Mouse (Mus musculus) C2C12 (cell line): ENCODE data around the gene Tmf1. TPM values are rescaled to one million over a fixed set of nuclear protein-coding genes. Genes with fewer than 3 reads are reported as not detected.

Source experiments
- H3K27me3 ChIP-seq: one replicate; pipeline ENCODE4 v1.6.1; 2011; ENCODE audit not compliant: control insufficient read depth, insufficient read depth, insufficient read length
- H3K36me3 ChIP-seq: one replicate; pipeline ENCODE4 v1.6.1; 2011; ENCODE audit not compliant: control insufficient read depth, insufficient read depth
- H3K4me3 ChIP-seq: one replicate; pipeline ENCODE4 v1.5.1; 2011; ENCODE audit warnings: mild to moderate bottlenecking, control low read depth; ENCODE audit not compliant: poor library complexity, insufficient read depth, severe bottlenecking
- H3K79me2 ChIP-seq: one replicate; pipeline ENCODE4 v1.6.1; 2011; ENCODE audit not compliant: control insufficient read depth, insufficient read depth
- H3K79me3 ChIP-seq: one replicate; pipeline ENCODE4 v1.6.1; 2011; ENCODE audit warnings: low read depth, control low read depth
- H3ac ChIP-seq: one replicate; pipeline ENCODE3; 2011; ENCODE audit warnings: low read depth; ENCODE audit not compliant: control insufficient read depth, insufficient read length
- CEBPB ChIP-seq: IDR thresholded peaks from one replicate; pipeline ENCODE4 v1.6.1; 2011; ENCODE audit warnings: low read depth, mild to moderate bottlenecking, control low read depth, moderate library complexity
- CTCF ChIP-seq: IDR thresholded peaks from one replicate; pipeline ENCODE4 v1.5.1; 2011; ENCODE audit not compliant: control insufficient read depth, insufficient read depth, insufficient read length
- FOSL1 ChIP-seq: IDR thresholded peaks from one replicate; pipeline ENCODE4 v1.8.0; 2011; ENCODE audit warnings: mild to moderate bottlenecking, low read length; ENCODE audit not compliant: poor library complexity, insufficient read depth, severe bottlenecking
- MAX ChIP-seq: IDR thresholded peaks from one replicate; pipeline ENCODE4 v1.6.1; 2011; ENCODE audit warnings: mild to moderate bottlenecking, control low read depth
- MYOD1 ChIP-seq: IDR thresholded peaks from one replicate; pipeline ENCODE4 v1.6.1; 2011; ENCODE audit warnings: low read depth; ENCODE audit not compliant: control insufficient read depth, insufficient read length
- MYOG ChIP-seq: IDR thresholded peaks from one replicate; pipeline ENCODE4 v1.6.1; 2011; ENCODE audit not compliant: control insufficient read depth, insufficient read length; ENCODE audit errors: extremely low read depth
- USF1 ChIP-seq: IDR thresholded peaks from one replicate; pipeline ENCODE4 v1.6.1; 2011; ENCODE audit warnings: low read depth, mild to moderate bottlenecking, control low read depth, moderate library complexity
- polyA plus RNA-seq: library from polyadenylated mRNA; unstranded; fragments of >200 nt; fragmentation: generic; extraction: Trizol; gene quantifications from one replicate; pipeline ENCODE4 v1.2.1, GENCODE M21; 2012; ENCODE audit warnings: missing spikeins

The Tmf1 gene
- polyA plus RNA-seq, 1 experiment, result 6.4 TPM

DNA sequence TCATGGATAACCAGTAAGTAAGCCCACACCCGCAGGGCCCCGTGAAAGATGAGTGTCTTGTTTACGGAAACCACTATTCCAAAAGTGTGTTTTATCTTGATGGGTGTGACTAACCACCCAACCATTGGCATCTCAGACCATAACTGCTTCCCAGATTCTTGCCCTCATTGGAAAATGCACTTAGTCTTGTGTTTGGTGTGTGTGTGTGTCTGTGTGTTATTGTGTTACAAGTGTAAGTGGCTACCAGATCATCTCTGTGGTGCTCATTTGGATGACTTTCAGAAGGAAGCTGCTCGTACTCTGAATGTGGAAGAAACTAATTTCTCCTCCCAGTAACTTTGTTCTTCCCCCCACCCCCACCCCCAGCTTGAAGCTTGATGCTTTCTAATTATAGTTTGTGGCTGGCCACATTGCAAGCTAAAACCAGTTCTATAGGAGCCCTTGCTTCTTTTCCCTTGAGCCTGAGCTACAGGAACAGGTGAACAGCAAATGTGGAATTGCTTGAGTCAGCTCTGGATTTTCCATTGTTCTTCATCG lies 44.1 kb upstream of the Tmf1 start:
- Histone ChIP-seq H3K79me2 (peaks cover 98% of the 10 kb centered on the region), H3K27me3 (no peaks in the 10 kb centered on the region), H3K4me3 (no peak overlapping the region), H3K79me3 (peaks cover 69% of the 10 kb centered on the region), H3K36me3 (peaks cover 52% of the 10 kb centered on the region), H3ac (no peak overlapping the region)
- TF ChIP-seq MAX, result peak; percentile 29
- no peak for TF ChIP-seq CTCF
- peak; percentile 93 for TF ChIP-seq MYOD1

GRCm38 (mm10) chr6:97222321-97222720 lies 43.4 kb upstream of the Tmf1 start:
- no peak for TF ChIP-seq MYOG
- no peak for TF ChIP-seq CEBPB
- TF ChIP-seq CTCF, result no peak
- no peak for TF ChIP-seq MYOD1
- TF ChIP-seq FOSL1, result no peak
- no peak for TF ChIP-seq MAX
- TF ChIP-seq USF1, result no peak
- peaks cover 48% of the 10 kb centered on the region for H3K36me3 ChIP-seq

DNA sequence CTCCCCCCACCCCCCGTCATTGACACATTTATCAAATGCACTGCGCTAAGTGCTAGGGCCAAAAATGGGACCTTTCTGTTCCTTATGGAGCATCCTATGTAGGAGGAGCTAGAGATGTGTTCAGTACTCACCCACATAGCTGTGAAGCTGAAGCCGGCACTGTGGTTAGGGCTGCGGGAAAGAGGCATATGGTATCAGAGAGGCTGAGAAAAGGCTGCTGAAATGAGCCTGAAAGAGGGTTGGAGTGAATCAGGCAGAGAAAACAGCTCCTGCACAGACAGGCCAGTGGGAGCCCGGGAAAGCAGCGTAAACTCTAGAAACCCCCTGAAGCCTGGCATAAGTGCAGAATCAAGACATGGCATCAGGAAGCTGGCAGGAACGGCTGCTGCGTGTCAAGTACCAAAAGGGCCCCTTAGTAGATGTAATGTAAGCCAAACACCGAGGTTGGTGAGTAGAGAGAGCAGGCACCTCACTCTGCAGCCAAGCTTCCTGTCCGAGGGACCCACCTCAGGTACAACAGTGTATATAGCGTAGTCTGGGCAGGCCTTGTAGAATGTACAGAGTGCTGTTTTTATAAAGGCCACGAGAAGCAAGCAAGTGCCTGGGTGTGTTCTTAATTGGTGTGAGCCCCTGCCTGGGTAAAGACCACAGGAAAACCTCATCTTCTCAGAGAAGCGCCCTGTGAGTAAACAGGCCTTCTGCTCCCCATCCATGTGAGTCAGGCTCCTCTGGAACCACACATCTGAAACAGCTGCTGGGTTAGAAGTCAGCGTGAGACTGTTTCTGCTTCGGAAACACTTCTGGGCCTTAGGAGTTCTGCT lies 42.5 kb upstream of the Tmf1 start:
- Histone ChIP-seq H3ac (peak overlapping the region; percentile 56), H3K79me2 (peaks cover 98% of the 10 kb centered on the region), H3K36me3 (peaks cover 48% of the 10 kb centered on the region), H3K27me3 (no peaks in the 10 kb centered on the region), H3K79me3 (peaks cover 71% of the 10 kb centered on the region), H3K4me3 (no peak overlapping the region)
- peak; percentile 22 for TF ChIP-seq MAX
- TF ChIP-seq MYOG, result no peak
- TF ChIP-seq FOSL1, result no peak
- no peak for TF ChIP-seq CTCF
- peak; percentile 84 for TF ChIP-seq MYOD1
- no peak for TF ChIP-seq USF1
- TF ChIP-seq CEBPB, result no peak

More at GRCm38 (mm10) chr6:97222321-97222720, 43.4 kb upstream of the Tmf1 start:
- Histone ChIP-seq H3K79me2 (peaks cover 98% of the 10 kb centered on the region), H3K79me3 (peaks cover 71% of the 10 kb centered on the region), H3K4me3 (peak overlapping the region; percentile 12), H3ac (peak overlapping the region; percentile 60), H3K27me3 (no peaks in the 10 kb centered on the region)

- TF ChIP-seq FOSL1 (no peak), MAX (no peak), CTCF (no peak), USF1 (no peak), CEBPB (no peak), MYOG (no peak), MYOD1 (no peak)
- H3K27me3 ChIP-seq, result no peaks in the 10 kb centered on the region
- peaks cover 71% of the 10 kb centered on the region for H3K79me3 ChIP-seq
- no peak overlapping the region for H3K4me3 ChIP-seq
- H3K79me2 ChIP-seq, result peaks cover 98% of the 10 kb centered on the region
- H3ac ChIP-seq, result no peak overlapping the region
- peaks cover 44% of the 10 kb centered on the region for H3K36me3 ChIP-seq
These were observed 41.8 kb upstream of the Tmf1 start for GRCm38 (mm10) chr6:97220672-97221071.

GRCm38 (mm10) chr6:97216154-97216821 lies 37.4 kb upstream of the Tmf1 start:
- Histone ChIP-seq H3K27me3 (no peaks in the 10 kb centered on the region), H3K79me3 (peaks cover 80% of the 10 kb centered on the region), H3ac (no peak overlapping the region), H3K4me3 (no peak overlapping the region), H3K36me3 (peaks cover 57% of the 10 kb centered on the region), H3K79me2 (peaks cover 100% of the 10 kb centered on the region)
- TF ChIP-seq CEBPB, result no peak

DNA sequence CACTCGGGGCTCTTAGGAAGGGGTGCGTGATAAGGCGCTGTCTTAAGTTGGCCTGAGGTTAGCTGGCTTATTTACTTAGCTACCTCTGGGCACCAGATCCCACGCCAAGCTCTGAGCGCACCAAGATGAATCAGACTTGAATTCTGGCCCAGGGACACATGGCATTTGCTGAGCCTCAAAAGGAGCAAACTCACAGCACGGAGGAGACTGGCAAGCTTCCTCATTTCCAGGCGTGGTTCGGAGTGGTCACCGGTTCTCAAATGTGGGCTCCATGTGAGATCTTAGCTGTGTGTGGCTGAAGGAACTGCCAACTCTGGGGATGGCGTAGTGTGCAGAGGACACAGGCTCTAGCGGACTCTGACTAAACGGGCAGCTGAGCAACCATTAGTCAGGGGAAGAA lies 33.1 kb upstream of the Tmf1 start:
- peaks cover 34% of the 10 kb centered on the region for H3K36me3 ChIP-seq
- H3ac ChIP-seq, result peak overlapping the region; percentile 79
- H3K79me3 ChIP-seq, result peaks cover 54% of the 10 kb centered on the region
- peaks cover 64% of the 10 kb centered on the region for H3K79me2 ChIP-seq
- no peaks in the 10 kb centered on the region for H3K27me3 ChIP-seq
- no peak for TF ChIP-seq FOSL1
- peak; percentile 20 for TF ChIP-seq MYOD1
- no peak for TF ChIP-seq CTCF
- no peak for TF ChIP-seq CEBPB
- TF ChIP-seq USF1, result peak; percentile 26
- TF ChIP-seq MYOG, result no peak
- peak; percentile 98 for TF ChIP-seq MAX
- H3K4me3 ChIP-seq, result peak overlapping the region; percentile 92
